Mouse (Mus musculus): Measurements from ENCODE around the gene Gsg1l. TPM values are rescaled to one million over a fixed set of nuclear protein-coding genes. Genes with fewer than 3 reads are reported as not detected.

The Gsg1l gene
- total RNA-seq, 2 experiments from 2014 or later, result 0.05 TPM; not detected in 1

- no peak for DNase-seq (ENCODE audit: low spot score)
These were observed 210.6 kb downstream of the Gsg1l start for GRCm38 (mm10) chr7:125871404-125872201.

- no peak for DNase-seq (ENCODE audit: low spot score)
These were observed 213.6 kb downstream of the Gsg1l start for GRCm38 (mm10) chr7:125868570-125868969.

GRCm38 (mm10) chr7:125865234-125865633, 217.0 kb downstream of the Gsg1l start:
- DNase-seq (ENCODE audit: low spot score), result no peak

GRCm38 (mm10) chr7:125864026-125864425, 218.2 kb downstream of the Gsg1l start:
- no peak for DNase-seq (ENCODE audit: low spot score)

- no peak for DNase-seq (ENCODE audit: low spot score)
These were observed 221.8 kb downstream of the Gsg1l start for GRCm38 (mm10) chr7:125860421-125860820.

- DNase-seq (ENCODE audit: low spot score), result no peak
These were observed 222.6 kb downstream of the Gsg1l start for GRCm38 (mm10) chr7:125859564-125859963.

GRCm38 (mm10) chr7:125847528-125847866, 234.7 kb downstream of the Gsg1l start:
- DNase-seq (ENCODE audit: low spot score), result no peak

- peak; percentile 61 for DNase-seq (ENCODE audit: low spot score)
These were observed 235.2 kb downstream of the Gsg1l start for GRCm38 (mm10) chr7:125846866-125847527.

- DNase-seq (ENCODE audit: low spot score), result no peak
These were observed 236.6 kb downstream of the Gsg1l start for GRCm38 (mm10) chr7:125845611-125846010.

GRCm38 (mm10) chr7:125838078-125838742, 244.0 kb downstream of the Gsg1l start:
- DNase-seq (ENCODE audit: low spot score), result no peak

- DNase-seq (ENCODE audit: low spot score), result no peak
These were observed 248.7 kb downstream of the Gsg1l start for GRCm38 (mm10) chr7:125833471-125833870.

GRCm38 (mm10) chr7:125832767-125833166, 249.4 kb downstream of the Gsg1l start:
- no peak for DNase-seq (ENCODE audit: low spot score)

- no peak for DNase-seq (ENCODE audit: low spot score)
These were observed 253.0 kb downstream of the Gsg1l start for GRCm38 (mm10) chr7:125829121-125829666.

- no peak for DNase-seq (ENCODE audit: low spot score)
These were observed 253.7 kb downstream of the Gsg1l start for GRCm38 (mm10) chr7:125828561-125828960.

Other genes with a start within 250 kb of the Gsg1l start
- gene Xpo6, start 118.1 kb upstream of the Gsg1l start, total RNA-seq (2021), result 10 to 100 TPM; 11.5 to 11.8 TPM
- gene Sbk1, start 190.2 kb upstream of the Gsg1l start, total RNA-seq (2021), result 10 to 100 TPM; 18.7 to 18.8 TPM